Mouse (Mus musculus) cortical plate, adult 2 months (tissue): ENCODE results near the gene Alg13. TPM values are rescaled to one million over a fixed set of nuclear protein-coding genes. Genes with fewer than 3 reads are reported as not detected.

Experiments used
- H3K27ac ChIP-seq: fragments of 200-500 bp; 2 replicates; pipeline ENCODE4 v1.5.1; 2012; ENCODE audit warnings: low read length, control low read depth, inconsistent platforms; ENCODE audit not compliant: insufficient read depth
- H3K4me1 ChIP-seq: fragments of 200-500 bp; 2 replicates; pipeline ENCODE4 v1.6.1; 2011; ENCODE audit warnings: low read length; ENCODE audit not compliant: control insufficient read depth, insufficient read depth
- H3K4me3 ChIP-seq: fragments of 200-500 bp; 2 replicates; pipeline ENCODE4 v1.5.1; 2011; ENCODE audit warnings: mild to moderate bottlenecking, low read length, control low read depth; ENCODE audit not compliant: insufficient read depth
- CTCF ChIP-seq: fragments of 200-500 bp; IDR thresholded peaks from 2 replicates; pipeline ENCODE4 v1.5.1; 2011; ENCODE audit warnings: mild to moderate bottlenecking, control low read depth, low read length; ENCODE audit not compliant: insufficient read depth; ENCODE audit errors: extremely low read depth
- POLR2A ChIP-seq: fragments of 200-500 bp; IDR thresholded peaks from 2 replicates; pipeline ENCODE4 v1.6.1; 2011; ENCODE audit warnings: mild to moderate bottlenecking, low read length, control low read depth; ENCODE audit not compliant: insufficient read depth; ENCODE audit errors: extremely low read depth
- polyA plus RNA-seq: library from polyadenylated mRNA; depleted of rRNA; stranded (reverse); fragments of >200 nt; gene quantifications from 2 replicates; pipeline ENCODE4 v1.2.3, GENCODE M21; 2012; rRNA removed

The Alg13 gene
- polyA plus RNA-seq, 1 experiment, result 9.6 TPM

GRCm38 (mm10) chrX:144325375-144325774 lies 7.8 kb downstream of the Alg13 start:
- no peak overlapping the region for H3K27ac ChIP-seq
- TF ChIP-seq POLR2A, result no peak
- TF ChIP-seq CTCF, result no peak
- H3K4me3 ChIP-seq, result no peak overlapping the region
- H3K4me1 ChIP-seq, result no peaks in the 10 kb centered on the region

- no peaks in the 10 kb centered on the region for H3K4me1 ChIP-seq
- TF ChIP-seq CTCF, result no peak
- TF ChIP-seq POLR2A, result no peak
These were observed 17.9 kb downstream of the Alg13 start for GRCm38 (mm10) chrX:144335332-144336015.

GRCm38 (mm10) chrX:144337938-144338337 lies 20.3 kb downstream of the Alg13 start:
- H3K4me1 ChIP-seq, result no peaks in the 10 kb centered on the region
- TF ChIP-seq CTCF (no peak), POLR2A (no peak)
- no peak overlapping the region for H3K27ac ChIP-seq
- no peak overlapping the region for H3K4me3 ChIP-seq

More at GRCm38 (mm10) chrX:144335332-144336015, 17.9 kb downstream of the Alg13 start:
- Histone ChIP-seq H3K27ac (no peak overlapping the region), H3K4me3 (no peak overlapping the region)

- Histone ChIP-seq H3K4me1 (no peaks in the 10 kb centered on the region), H3K27ac (no peak overlapping the region), H3K4me3 (no peak overlapping the region)
- TF ChIP-seq CTCF (no peak), POLR2A (no peak)
These were observed 20.8 kb downstream of the Alg13 start for GRCm38 (mm10) chrX:144338355-144338754.

- H3K4me1 ChIP-seq, result no peaks in the 10 kb centered on the region
- TF ChIP-seq CTCF (no peak), POLR2A (no peak)
- H3K4me3 ChIP-seq, result no peak overlapping the region
- no peak overlapping the region for H3K27ac ChIP-seq
These were observed 56.6 kb downstream of the Alg13 start for GRCm38 (mm10) chrX:144374196-144374595.

- TF ChIP-seq CTCF (peak; percentile 70), POLR2A (no peak)
- Histone ChIP-seq H3K4me3 (no peak overlapping the region), H3K27ac (no peak overlapping the region), H3K4me1 (no peaks in the 10 kb centered on the region)
These were observed 85.9 kb downstream of the Alg13 start for GRCm38 (mm10) chrX:144403526-144403925.

GRCm38 (mm10) chrX:144408036-144408435 lies 90.4 kb downstream of the Alg13 start:
- Histone ChIP-seq H3K27ac (no peak overlapping the region), H3K4me3 (no peak overlapping the region), H3K4me1 (no peaks in the 10 kb centered on the region)
- TF ChIP-seq CTCF (no peak), POLR2A (no peak)

GRCm38 (mm10) chrX:144420259-144420658 lies 102.7 kb downstream of the Alg13 start:
- H3K4me1 ChIP-seq, result no peaks in the 10 kb centered on the region
- no peak for TF ChIP-seq POLR2A
- no peak for TF ChIP-seq CTCF
- no peak overlapping the region for H3K27ac ChIP-seq
- H3K4me3 ChIP-seq, result no peak overlapping the region

GRCm38 (mm10) chrX:144421091-144421490 lies 103.5 kb downstream of the Alg13 start:
- no peak overlapping the region for H3K27ac ChIP-seq
- TF ChIP-seq POLR2A (no peak), CTCF (no peak)
- H3K4me3 ChIP-seq, result no peak overlapping the region
- H3K4me1 ChIP-seq, result no peaks in the 10 kb centered on the region

GRCm38 (mm10) chrX:144423848-144424247 lies 106.2 kb downstream of the Alg13 start:
- H3K4me3 ChIP-seq, result no peak overlapping the region
- no peaks in the 10 kb centered on the region for H3K4me1 ChIP-seq
- TF ChIP-seq CTCF (no peak), POLR2A (no peak)
- H3K27ac ChIP-seq, result no peak overlapping the region

Other genes with a start within 250 kb of the Alg13 start
- gene A730046J19Rik, start 164.1 kb upstream of the Alg13 start, polyA plus RNA-seq, result not detected in 2 replicates
- gene Trpc5os, start 138.8 kb downstream of the Alg13 start, polyA plus RNA-seq, result 0.02 and 0.04 TPM in 2 replicates